Mouse (Mus musculus) thymus, adult 2 months (tissue): ENCODE results near the gene Zfp14.

Experiments
- CTCF ChIP-seq: fragments of 200-500 bp; IDR thresholded peaks from 2 replicates; pipeline ENCODE4 v1.5.1; 2012; ENCODE audit warnings: mild to moderate bottlenecking, control low read depth, low read length, moderate library complexity, borderline replicate concordance; ENCODE audit not compliant: control insufficient read depth, poor library complexity, insufficient read depth; ENCODE audit errors: extremely low read depth
- POLR2A ChIP-seq: fragments of 200-500 bp; IDR thresholded peaks from 2 replicates; pipeline ENCODE4 v1.6.1; 2012; ENCODE audit warnings: mild to moderate bottlenecking, low read length, control low read depth, moderate library complexity; ENCODE audit not compliant: control insufficient read depth, poor library complexity, insufficient read depth; ENCODE audit errors: extremely low read depth

GRCm38 (mm10) chr7:30090092-30090969 is 39.2 kb upstream of the Zfp14 start, which contains the start of the genes Gm26920 and Zfp566:
- TF ChIP-seq CTCF: no peak
- peak; percentile 67 for TF ChIP-seq POLR2A
